Mouse (Mus musculus): ENCODE measurements at regions not wholly inside any gene's neighbourhood (a gene's known extent, or its start where the extent isn't known, plus 50 kb on each side); places are given as distances from the start of the nearest gene placed in this dataset.

GRCm38 (mm10) chr10:66893836-66894235 is 202.1 kb upstream of the Jmjd1c start:
- TF ChIP-seq CTCF (IDR thresholded peaks at IDR 0.05; ENCODE audit: low read depth) (no peak), EP300 (IDR thresholded peaks at IDR 0.05; ENCODE audit: low read depth) (no peak)
